Mouse (Mus musculus) heart, embryonic 15.5 days (tissue): Measurements from ENCODE around the gene Il9. TPM values are rescaled to one million over a fixed set of nuclear protein-coding genes. Genes with fewer than 3 reads are reported as not detected.

Source experiments
- ATAC-seq: fragments of 200-750 bp; cut with Nextera tagmentation; replicated peaks from 2 replicates; pipeline ENCODE4 v1.8.0; 2017; ENCODE audit warnings: low read depth, moderate TSS enrichment; ENCODE audit not compliant: insufficient number of reproducible peaks, insufficient read depth, low FRiP score
- H3K27ac ChIP-seq: fragments of 300-500 bp; sonication (generic); 2 replicates; pipeline ENCODE4 v1.5.1; 2015; ENCODE audit warnings: mild to moderate bottlenecking, inconsistent platforms
- H3K27me3 ChIP-seq: fragments of 300-500 bp; sonication (generic); 2 replicates; pipeline ENCODE4 v1.6.1; 2015; ENCODE audit warnings: inconsistent platforms
- H3K36me3 ChIP-seq: fragments of 300-500 bp; sonication (generic); 2 replicates; pipeline ENCODE4 v1.6.1; 2015; ENCODE audit warnings: mild to moderate bottlenecking, inconsistent platforms
- H3K4me1 ChIP-seq: fragments of 300-500 bp; sonication (generic); replicated peaks from 2 replicates; pipeline ENCODE4 v1.6.1; 2015; ENCODE audit warnings: inconsistent platforms
- H3K4me2 ChIP-seq: fragments of 300-500 bp; sonication (generic); 2 replicates; pipeline ENCODE4 v1.6.1; 2015; ENCODE audit warnings: inconsistent platforms, mild to moderate bottlenecking, moderate library complexity
- H3K4me3 ChIP-seq: fragments of 300-500 bp; sonication (generic); 2 replicates; pipeline ENCODE4 v1.5.1; 2015; ENCODE audit warnings: mild to moderate bottlenecking, inconsistent platforms
- H3K9ac ChIP-seq: fragments of 300-500 bp; sonication (generic); 2 replicates; pipeline ENCODE4 v1.6.1; 2015; ENCODE audit warnings: mild to moderate bottlenecking, inconsistent platforms
- H3K9me3 ChIP-seq: fragments of 300-500 bp; sonication (generic); replicated peaks from 2 replicates; pipeline ENCODE4 v1.6.1; 2016; ENCODE audit warnings: inconsistent platforms
- WGBS: fragments of 180-500 bp; shearing (Covaris S2); methylation state at CpG from one replicate; pipeline ENCODE4 v1.1.7; 2015; ENCODE audit warnings: mixed read lengths; 5-methylcytosine and 5-hydroxymethylcytosine counted together
- polyA plus RNA-seq: library from polyadenylated mRNA; unstranded; fragments of >200 nt; fragmentation: Nextera tagmentation; extraction: Ambion mirVana; gene quantifications from 2 replicates; pipeline ENCODE4 v1.2.1, GENCODE M21; 2015

Gene Il9
- polyA plus RNA-seq, 1 experiment from 2014 or later = not detected

GRCm38 (mm10) chr13:56471211-56471610, 10.8 kb downstream of the Il9 start:
- H3K27me3 ChIP-seq = 0 out of 2 replicates have a peak, but pooled peaks cover 18% of the 10 kb centered on the region
- ATAC-seq = no peak
- no peak overlapping the region for H3K9ac ChIP-seq
- H3K4me1 ChIP-seq = no peaks in the 10 kb centered on the region; the same call in 1 of the 2 replicates
- H3K36me3 ChIP-seq = no peaks in the 10 kb centered on the region
- 79% methylated on average over 6 of the region's 6 CpGs for WGBS
- H3K4me2 ChIP-seq = no peak overlapping the region
- no peak overlapping the region for H3K4me3 ChIP-seq
- no peaks in the 10 kb centered on the region for H3K9me3 ChIP-seq
- H3K27ac ChIP-seq = no peak overlapping the region

GRCm38 (mm10) chr13:56468536-56468935, 13.5 kb downstream of the Il9 start:
- H3K27me3 ChIP-seq = 0 out of 2 replicates have a peak, but pooled peaks cover 10% of the 10 kb centered on the region
- 85% methylated on average over 4 of the region's 4 CpGs for WGBS
- no peaks in the 10 kb centered on the region for H3K36me3 ChIP-seq
- no peak overlapping the region for H3K4me2 ChIP-seq
- H3K4me3 ChIP-seq = no peak overlapping the region
- H3K9me3 ChIP-seq = no peaks in the 10 kb centered on the region
- H3K4me1 ChIP-seq = no peaks in the 10 kb centered on the region
- ATAC-seq = no peak
- no peak overlapping the region for H3K9ac ChIP-seq
- no peak overlapping the region for H3K27ac ChIP-seq

- ATAC-seq = no peak
- Histone ChIP-seq H3K36me3 (no peaks in the 10 kb centered on the region), H3K9me3 (no peaks in the 10 kb centered on the region), H3K9ac (no peak overlapping the region), H3K27ac (no peak overlapping the region), H3K27me3 (0 out of 2 replicates have a peak, but pooled peaks cover 4% of the 10 kb centered on the region), H3K4me3 (no peak overlapping the region), H3K4me1 (no peaks in the 10 kb centered on the region), H3K4me2 (no peak overlapping the region)
- WGBS = 91% methylated on average over 7 of the region's 7 CpGs
These were observed 14.3 kb downstream of the Il9 start for GRCm38 (mm10) chr13:56467786-56468185.

- 0 out of 2 replicates have a peak, but pooled peaks cover 3% of the 10 kb centered on the region for H3K27me3 ChIP-seq
- no peaks in the 10 kb centered on the region for H3K4me1 ChIP-seq
- H3K4me3 ChIP-seq = no peak overlapping the region
- no peak overlapping the region for H3K27ac ChIP-seq
- H3K36me3 ChIP-seq = no peaks in the 10 kb centered on the region
- no peaks in the 10 kb centered on the region for H3K9me3 ChIP-seq
- WGBS = 66% methylated on average over 6 of the region's 6 CpGs
- H3K9ac ChIP-seq = no peak overlapping the region
- no peak for ATAC-seq
- no peak overlapping the region for H3K4me2 ChIP-seq
These were observed 18.3 kb downstream of the Il9 start for GRCm38 (mm10) chr13:56463750-56464149.

- H3K9me3 ChIP-seq = no peaks in the 10 kb centered on the region
- ATAC-seq = no peak
- no peak overlapping the region for H3K4me3 ChIP-seq
- 85% methylated on average over 7 of the region's 7 CpGs for WGBS
- no peak overlapping the region for H3K4me2 ChIP-seq
- no peaks in the 10 kb centered on the region for H3K4me1 ChIP-seq
- peaks cover 2% of the 10 kb centered on the region; the same call in 1 of the 2 replicates for H3K27me3 ChIP-seq
- no peak overlapping the region for H3K9ac ChIP-seq
- no peaks in the 10 kb centered on the region for H3K36me3 ChIP-seq
- no peak overlapping the region for H3K27ac ChIP-seq
These were observed 18.8 kb downstream of the Il9 start for GRCm38 (mm10) chr13:56463261-56463660.

- Histone ChIP-seq H3K9ac (no peak overlapping the region), H3K27ac (no peak overlapping the region), H3K4me3 (no peak overlapping the region), H3K4me2 (no peak overlapping the region), H3K27me3 (no peaks in the 10 kb centered on the region; the same call in 1 of the 2 replicates), H3K4me1 (no peaks in the 10 kb centered on the region), H3K36me3 (no peaks in the 10 kb centered on the region), H3K9me3 (no peaks in the 10 kb centered on the region)
- ATAC-seq = no peak
- WGBS = 85% methylated on average over 4 of the region's 4 CpGs
These were observed 19.3 kb downstream of the Il9 start for GRCm38 (mm10) chr13:56462791-56463190.

- Histone ChIP-seq H3K27ac (no peak overlapping the region), H3K36me3 (no peaks in the 10 kb centered on the region), H3K4me3 (no peak overlapping the region), H3K27me3 (peaks cover 5% of the 10 kb centered on the region; the same call in 1 of the 2 replicates), H3K4me2 (no peak overlapping the region), H3K4me1 (no peaks in the 10 kb centered on the region), H3K9ac (no peak overlapping the region), H3K9me3 (no peaks in the 10 kb centered on the region)
- no peak for ATAC-seq
- 61% methylated on average over 4 of the region's 4 CpGs for WGBS
These were observed 20.6 kb downstream of the Il9 start for GRCm38 (mm10) chr13:56461460-56461859.

GRCm38 (mm10) chr13:56458001-56458400, 24.0 kb downstream of the Il9 start:
- H3K4me1 ChIP-seq = no peaks in the 10 kb centered on the region
- 62% methylated on average over 9 of the region's 9 CpGs for whole genome bisulfite sequencing

GRCm38 (mm10) chr13:56450035-56450434, 32.0 kb downstream of the Il9 start:
- 77% methylated on average over 8 of the region's 8 CpGs for WGBS
- Histone ChIP-seq H3K4me2 (no peak overlapping the region), H3K4me3 (no peak overlapping the region), H3K27me3 (no peaks in the 10 kb centered on the region), H3K4me1 (no peaks in the 10 kb centered on the region), H3K36me3 (no peaks in the 10 kb centered on the region), H3K9me3 (no peaks in the 10 kb centered on the region), H3K9ac (no peak overlapping the region), H3K27ac (no peak overlapping the region)
- no peak for ATAC-seq

More at GRCm38 (mm10) chr13:56458001-56458400, 24.0 kb downstream of the Il9 start:
- ATAC-seq = no peak
- Histone ChIP-seq H3K36me3 (no peaks in the 10 kb centered on the region), H3K27ac (no peak overlapping the region), H3K9ac (no peak overlapping the region), H3K27me3 (peaks cover 5% of the 10 kb centered on the region; the same call in 1 of the 2 replicates), H3K4me3 (no peak overlapping the region), H3K4me2 (no peak overlapping the region), H3K9me3 (no peaks in the 10 kb centered on the region)

- H3K4me1 ChIP-seq = no peaks in the 10 kb centered on the region
- whole genome bisulfite sequencing = 62% methylated on average over 10 of the region's 10 CpGs
These were observed 32.6 kb downstream of the Il9 start for GRCm38 (mm10) chr13:56449239-56450030.

GRCm38 (mm10) chr13:56444996-56445395, 37.0 kb downstream of the Il9 start:
- Histone ChIP-seq H3K9ac (no peak overlapping the region), H3K36me3 (no peaks in the 10 kb centered on the region), H3K4me3 (no peak overlapping the region), H3K4me2 (no peak overlapping the region), H3K27me3 (peaks cover 15% of the 10 kb centered on the region), H3K27ac (no peak overlapping the region), H3K9me3 (no peaks in the 10 kb centered on the region), H3K4me1 (no peaks in the 10 kb centered on the region)
- no peak for ATAC-seq
- 74% methylated on average over 6 of the region's 6 CpGs for WGBS

More at GRCm38 (mm10) chr13:56449239-56450030, 32.6 kb downstream of the Il9 start:
- Histone ChIP-seq H3K27ac (no peak overlapping the region), H3K36me3 (no peaks in the 10 kb centered on the region), H3K27me3 (no peaks in the 10 kb centered on the region), H3K9ac (no peak overlapping the region), H3K4me2 (no peak overlapping the region), H3K9me3 (no peaks in the 10 kb centered on the region), H3K4me3 (no peak overlapping the region)
- ATAC-seq = no peak

- Histone ChIP-seq H3K36me3 (no peaks in the 10 kb centered on the region), H3K27ac (no peak overlapping the region), H3K27me3 (peaks cover 24% of the 10 kb centered on the region), H3K9ac (no peak overlapping the region), H3K4me1 (no peaks in the 10 kb centered on the region), H3K9me3 (no peaks in the 10 kb centered on the region), H3K4me2 (no peak overlapping the region), H3K4me3 (no peak overlapping the region)
- no peak for ATAC-seq
- WGBS = 91% methylated on average over 3 of the region's 3 CpGs
These were observed 37.9 kb downstream of the Il9 start for GRCm38 (mm10) chr13:56444112-56444511.
